ENCODE assay signal across 23 mouse cellular contexts in the genomic region with DNA sequence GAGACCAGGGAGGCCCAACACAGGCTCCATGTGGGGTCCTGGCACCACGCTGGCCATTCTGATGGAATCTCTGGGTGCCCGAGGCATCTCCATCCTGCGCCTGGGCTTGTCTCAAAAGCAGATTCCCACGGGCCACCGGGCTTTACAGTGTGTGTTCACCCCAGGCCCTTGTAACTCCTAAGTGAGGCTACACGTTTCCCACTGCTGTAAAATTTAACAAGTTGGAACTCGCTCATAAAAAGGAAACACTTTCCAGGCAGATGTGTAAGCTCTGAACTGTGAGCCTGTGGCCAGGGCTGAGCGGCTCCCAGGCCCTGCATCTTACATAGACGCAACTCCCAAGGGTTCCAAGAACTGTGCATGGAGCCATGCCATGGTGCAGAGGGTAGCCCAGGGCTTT.
A peak's percentile ranks its signal among the peaks of the same experiment; 100 is the strongest.
DNase-seq lines count a peak whose midpoint lies in the region; ATAC-seq lines count a peak whose summit lies in the region.
"Had no signal": no experiment of that assay in that cellular context is flagged by ENCODE, and none has a peak within 500 bp of the region (broad histone marks: within the 10 kb centered on the region; RNA-seq: fewer than 3 reads in every experiment).

No protein-coding gene starts in this region.

- no peaks in the 10 kb centered on the region for H3K36me3 ChIP-seq in limb, embryonic 12.5 days
- H3K36me3 ChIP-seq in limb, embryonic 15.5 days, result no peaks in the 10 kb centered on the region
- H3K36me3 ChIP-seq: embryonic facial prominence, embryonic 13.5 days; forebrain, embryonic 10.5 days; heart, embryonic 12.5 days; heart, embryonic 15.5 days; hindbrain, embryonic 10.5 days; hindbrain, embryonic 13.5 days had no signal

- H3K27ac ChIP-seq in limb, embryonic 12.5 days, result no peak overlapping the region
- H3K27ac ChIP-seq in limb, embryonic 15.5 days, result peak overlapping the region; percentile 54
- H3K27ac ChIP-seq: embryonic facial prominence, embryonic 13.5 days; forebrain, embryonic 10.5 days; forebrain, embryonic 13.5 days; heart, embryonic 15.5 days; hindbrain, embryonic 13.5 days had no signal

- peak; percentile 45; the same call in 1 of the 2 replicates for ATAC-seq in limb, embryonic 12.5 days (ENCODE audit: insufficient number of reproducible peaks, insufficient read depth, low FRiP score, low TSS enrichment, low read depth)
- ATAC-seq in limb, embryonic 15.5 days (ENCODE audit: insufficient number of reproducible peaks, low FRiP score, low TSS enrichment, low read depth), result peak; percentile 74; the same call in 1 of the 2 replicates
- ATAC-seq: CD4-positive, CD25-positive, alpha-beta regulatory T cell, adult 4 months; forebrain, embryonic 13.5 days; forebrain, postnatal 0 days; hindbrain, embryonic 16.5 days had no signal

- peaks cover 46% of the 10 kb centered on the region for H3K4me1 ChIP-seq in limb, embryonic 12.5 days (replicated peaks)
- H3K4me1 ChIP-seq in limb, embryonic 15.5 days, result peaks cover 58% of the 10 kb centered on the region
- H3K4me1 ChIP-seq: heart, embryonic 12.5 days; heart, embryonic 15.5 days; hindbrain, embryonic 13.5 days had no signal

- WGBS in large intestine, adult 2 months, result 62% methylated on average over 9 of the region's 9 CpGs
- 37% methylated on average over 9 of the region's 9 CpGs for WGBS in limb, embryonic 12.5 days
- 23% methylated on average over 9 of the region's 9 CpGs for WGBS in limb, embryonic 15.5 days

- no peak overlapping the region for H3K9ac ChIP-seq in limb, embryonic 12.5 days (replicated peaks)
- H3K9ac ChIP-seq in limb, embryonic 15.5 days, result no peak overlapping the region
- H3K9ac ChIP-seq: embryonic facial prominence, embryonic 13.5 days; forebrain, embryonic 13.5 days; forebrain, postnatal 0 days; heart, embryonic 12.5 days; heart, embryonic 15.5 days; hindbrain, embryonic 13.5 days had no signal

- H3K9me3 ChIP-seq in limb, embryonic 12.5 days, result 0 out of 2 replicates have a peak, but pooled peaks cover 1% of the 10 kb centered on the region
- H3K9me3 ChIP-seq in limb, embryonic 15.5 days, result no peaks in the 10 kb centered on the region
- H3K9me3 ChIP-seq: embryonic facial prominence, embryonic 13.5 days; forebrain, embryonic 10.5 days; forebrain, embryonic 13.5 days; heart, embryonic 15.5 days; hindbrain, embryonic 10.5 days; hindbrain, embryonic 13.5 days had no signal

- peak; percentile 70 for DNase-seq in forelimb bud, embryonic 11.5 days (ENCODE audit: low read depth, low spot score)
- DNase-seq in large intestine, adult 2 months (ENCODE audit: low read depth, low spot score), result peak; percentile 11
- DNase-seq in adrenal gland, adult 8-10 months, result no peak
- DNase-seq in lung, postnatal 10 days, result no peak
- DNase-seq: cerebellum, adult 18-20 months; cerebellum, adult 9-11 months; cerebellum, postnatal 25 days; forebrain, postnatal 0 days; gastrocnemius, postnatal 25 days; heart, adult 18-20 months; heart, postnatal 10 days; heart, postnatal 36 days had no signal

- no peak overlapping the region for H3K4me2 ChIP-seq in limb, embryonic 12.5 days
- no peak overlapping the region for H3K4me2 ChIP-seq in limb, embryonic 15.5 days
- H3K4me2 ChIP-seq: embryonic facial prominence, embryonic 13.5 days; forebrain, embryonic 13.5 days; heart, embryonic 12.5 days; heart, embryonic 15.5 days; hindbrain, embryonic 13.5 days had no signal

- no peak overlapping the region for H3K4me3 ChIP-seq in limb, embryonic 12.5 days (replicated peaks)
- no peak overlapping the region for H3K4me3 ChIP-seq in limb, embryonic 15.5 days
- H3K4me3 ChIP-seq: embryonic facial prominence, embryonic 13.5 days; forebrain, embryonic 10.5 days; forebrain, embryonic 13.5 days; heart, embryonic 12.5 days; heart, embryonic 15.5 days; hindbrain, embryonic 10.5 days; hindbrain, embryonic 13.5 days had no signal

- H3K27me3 ChIP-seq in limb, embryonic 12.5 days, result peaks cover 19% of the 10 kb centered on the region
- no peaks in the 10 kb centered on the region for H3K27me3 ChIP-seq in limb, embryonic 15.5 days
- H3K27me3 ChIP-seq: embryonic facial prominence, embryonic 13.5 days; forebrain, embryonic 13.5 days; heart, embryonic 12.5 days; heart, embryonic 15.5 days; hindbrain, embryonic 13.5 days had no signal

Comparison
In these comparisons a context has a peak if more than half of its experiments do, and no peak if none do; other contexts are left out.
1. DNase-seq: peak in forelimb bud, embryonic 11.5 days (single experiment) and large intestine, adult 2 months (single experiment); none in adrenal gland, adult 8-10 months (single experiment) and lung, postnatal 10 days (single experiment).